Mouse (Mus musculus): ENCODE data around the gene Pou2f1.

DNA sequence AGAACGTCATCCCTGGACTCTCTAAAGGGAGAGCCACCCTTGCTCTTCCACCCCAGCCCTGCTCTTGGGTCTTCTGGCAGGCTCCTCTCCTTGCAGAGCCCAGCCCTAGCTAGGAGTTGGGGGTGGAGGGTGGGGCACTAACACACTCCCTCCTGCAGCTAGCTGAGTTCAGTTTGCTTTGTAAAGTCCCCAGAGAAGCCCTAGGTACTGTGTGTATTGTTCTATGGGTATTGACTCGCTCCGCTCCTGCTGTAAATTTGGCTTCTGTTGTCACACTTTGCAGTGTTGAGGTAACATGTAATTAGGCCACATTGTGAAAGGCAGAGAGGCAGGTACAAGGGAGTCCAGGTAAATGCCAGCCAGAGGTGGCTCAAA, 141.3 kb downstream of the Pou2f1 start:
- TF ChIP-seq CTCF (IDR thresholded peaks at IDR 0.05; ENCODE audit: extremely low read depth, insufficient read depth, low read length) (no peak), POLR2A (IDR thresholded peaks at IDR 0.05; ENCODE audit: extremely low read depth, insufficient read depth, low read length) (no peak)
